Mouse (Mus musculus): Measurements from ENCODE around the gene Cpne8.
"Not testable (repeated sequence)": the region's sequence is repeated elsewhere in the genome, so short reads cannot be mapped to it uniquely, and the experiment has no call there.

Cpne8 gene

DNA sequence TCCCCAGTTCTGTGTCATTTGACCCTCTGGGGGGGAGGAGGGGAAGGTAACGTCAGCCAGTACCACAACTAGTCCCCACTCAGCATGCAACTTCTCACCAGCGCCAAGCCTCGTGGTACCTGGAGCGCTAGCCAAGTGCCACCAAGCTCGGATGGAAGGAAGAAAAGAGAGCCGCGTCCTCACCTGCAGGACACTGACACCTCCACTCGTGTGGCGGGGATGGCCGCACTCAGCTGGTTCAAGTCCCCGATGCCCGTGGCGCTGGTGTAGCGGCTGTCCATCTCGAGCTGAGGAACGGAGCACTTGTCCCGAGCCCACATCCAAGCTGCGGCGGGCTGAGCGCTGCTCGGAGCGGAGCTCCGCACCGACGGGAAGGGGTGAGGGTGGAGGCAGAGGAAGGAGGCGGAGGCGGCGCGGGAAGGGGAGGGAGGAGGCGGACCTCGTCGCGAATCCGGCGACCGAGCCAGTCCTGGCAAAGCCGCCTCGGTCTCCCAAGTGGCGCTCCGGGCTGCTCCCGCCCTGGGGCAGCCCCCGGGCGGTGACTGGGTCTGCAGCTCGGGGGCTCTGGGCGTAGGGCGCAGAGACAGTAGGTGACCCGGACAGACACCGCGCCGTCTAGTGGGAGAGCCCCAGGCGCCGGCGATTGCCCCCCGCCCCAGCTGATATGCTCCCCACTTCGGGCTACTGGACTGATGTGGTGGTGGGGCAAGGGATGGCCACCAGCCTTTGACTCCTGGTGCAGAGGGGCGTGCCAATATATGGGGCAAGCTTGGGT lies at the start of gene Cpne8:
Gene Cpne8, minus strand, starts transcription at position 448 of the 775 bp plus-strand sequence.
- DNase-seq = peak; percentile 88

DNA sequence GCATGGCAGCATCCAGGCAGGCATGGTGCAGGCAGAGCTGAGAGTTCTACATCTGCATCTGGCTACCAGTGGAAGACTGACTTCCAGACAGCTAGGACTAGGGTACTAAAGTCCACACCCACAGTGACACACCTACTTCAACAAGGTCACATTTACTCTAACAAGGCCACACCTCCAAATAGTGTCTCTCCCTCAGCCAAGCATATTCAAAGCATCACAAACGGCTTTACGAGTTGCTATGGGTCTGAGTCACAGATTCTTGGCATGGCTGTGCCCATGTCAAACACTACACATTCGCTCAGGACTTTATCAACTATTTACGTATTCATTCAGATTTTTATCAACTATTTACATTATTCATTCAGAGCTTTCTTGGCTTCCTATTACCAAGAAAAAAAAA lies 38.5 kb upstream of the Cpne8 start:
- DNase-seq = no peak

DNA sequence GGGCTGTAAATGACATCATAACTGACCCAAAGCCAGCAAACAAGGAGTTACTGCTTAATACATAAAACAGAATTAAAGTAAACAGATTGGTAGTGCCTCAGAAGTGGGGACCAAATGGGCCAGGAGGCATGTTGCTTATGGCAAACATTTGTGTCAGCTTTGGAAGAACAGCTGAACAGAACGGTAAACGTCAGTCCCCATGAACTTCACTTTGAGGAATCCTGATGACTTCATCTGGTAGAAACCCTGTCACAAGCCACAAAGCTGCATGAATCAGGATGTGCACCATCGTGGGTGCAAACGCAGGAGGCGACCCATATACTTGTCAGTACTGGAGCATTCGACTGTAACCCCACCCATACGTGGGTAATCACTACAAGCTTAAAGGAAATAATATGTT lies 30.1 kb upstream of the Cpne8 start:
- DNase-seq = no peak

DNA sequence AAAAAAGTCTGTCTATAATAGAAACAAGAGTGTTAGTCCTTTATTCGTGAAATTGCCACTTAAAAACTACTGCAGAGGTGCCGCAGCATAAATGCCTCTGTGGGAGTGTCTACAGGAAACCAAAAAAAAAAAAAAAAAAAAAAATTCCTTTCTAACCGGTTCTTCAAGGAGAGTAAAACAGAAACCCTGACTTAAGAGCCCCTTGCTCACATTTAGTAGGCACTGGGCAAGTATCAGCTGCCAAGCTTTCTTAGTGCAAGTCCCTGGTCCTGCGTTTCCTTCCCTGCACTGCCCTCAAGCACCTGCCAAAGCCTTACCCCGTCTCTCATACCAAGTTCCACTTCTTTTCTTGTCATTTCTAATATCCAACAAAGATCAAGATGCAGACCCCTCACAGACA lies 25.1 kb upstream of the Cpne8 start:
- DNase-seq = no peak

DNA sequence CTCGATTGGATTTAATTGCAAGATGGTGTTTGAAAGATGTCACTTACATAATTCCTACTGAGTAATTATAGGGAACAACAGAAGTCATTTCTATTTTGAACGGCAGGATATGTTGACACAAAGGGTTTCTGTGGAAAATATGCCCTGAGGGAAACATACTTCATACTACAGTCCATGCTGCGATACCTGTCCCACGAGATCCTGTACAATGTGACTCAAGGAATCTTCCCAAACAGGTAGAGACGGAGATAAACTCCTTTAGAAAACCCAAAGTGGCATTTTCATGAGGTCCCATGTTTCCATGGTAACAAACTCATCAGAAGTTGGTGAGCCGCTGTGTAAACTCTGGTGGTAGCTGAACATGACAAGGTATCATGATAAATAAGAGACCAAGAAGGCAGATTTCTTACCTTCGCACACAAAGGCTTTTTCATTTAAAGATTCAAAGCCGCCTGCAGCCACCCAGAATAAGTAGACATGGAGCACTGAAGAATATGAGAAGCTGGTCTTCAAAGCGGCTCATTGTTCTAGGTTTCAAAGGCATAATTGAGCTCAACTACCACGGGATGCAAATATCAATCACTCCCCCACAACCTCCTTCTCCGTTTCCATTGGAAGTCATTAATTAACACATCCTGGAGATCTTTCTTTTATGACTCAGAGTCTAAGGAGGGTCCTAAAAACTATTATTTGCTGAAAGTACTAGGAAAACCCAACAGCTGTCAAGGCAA lies 24.4 kb upstream of the Cpne8 start:
- DNase-seq = no peak

DNA sequence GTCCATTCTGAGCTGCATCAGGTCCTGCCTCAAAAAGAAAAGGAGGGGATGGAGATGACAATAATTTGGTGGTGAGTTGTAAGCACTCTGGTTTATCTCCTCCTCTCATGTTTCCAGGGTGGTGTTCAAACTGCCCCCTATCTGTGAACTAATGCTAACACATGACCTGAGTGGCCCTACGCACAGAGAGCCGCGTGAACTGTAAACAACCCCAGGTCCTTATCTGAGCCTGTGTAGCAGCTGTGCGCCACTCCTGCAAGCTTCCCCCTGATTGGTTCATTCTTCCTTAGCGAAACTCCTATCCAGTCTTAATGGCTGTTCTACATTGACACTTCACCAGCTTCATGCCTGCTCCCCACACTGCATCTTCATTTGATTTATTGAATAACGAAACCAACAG lies 7.5 kb upstream of the Cpne8 start:
- no peak for DNase-seq

DNA sequence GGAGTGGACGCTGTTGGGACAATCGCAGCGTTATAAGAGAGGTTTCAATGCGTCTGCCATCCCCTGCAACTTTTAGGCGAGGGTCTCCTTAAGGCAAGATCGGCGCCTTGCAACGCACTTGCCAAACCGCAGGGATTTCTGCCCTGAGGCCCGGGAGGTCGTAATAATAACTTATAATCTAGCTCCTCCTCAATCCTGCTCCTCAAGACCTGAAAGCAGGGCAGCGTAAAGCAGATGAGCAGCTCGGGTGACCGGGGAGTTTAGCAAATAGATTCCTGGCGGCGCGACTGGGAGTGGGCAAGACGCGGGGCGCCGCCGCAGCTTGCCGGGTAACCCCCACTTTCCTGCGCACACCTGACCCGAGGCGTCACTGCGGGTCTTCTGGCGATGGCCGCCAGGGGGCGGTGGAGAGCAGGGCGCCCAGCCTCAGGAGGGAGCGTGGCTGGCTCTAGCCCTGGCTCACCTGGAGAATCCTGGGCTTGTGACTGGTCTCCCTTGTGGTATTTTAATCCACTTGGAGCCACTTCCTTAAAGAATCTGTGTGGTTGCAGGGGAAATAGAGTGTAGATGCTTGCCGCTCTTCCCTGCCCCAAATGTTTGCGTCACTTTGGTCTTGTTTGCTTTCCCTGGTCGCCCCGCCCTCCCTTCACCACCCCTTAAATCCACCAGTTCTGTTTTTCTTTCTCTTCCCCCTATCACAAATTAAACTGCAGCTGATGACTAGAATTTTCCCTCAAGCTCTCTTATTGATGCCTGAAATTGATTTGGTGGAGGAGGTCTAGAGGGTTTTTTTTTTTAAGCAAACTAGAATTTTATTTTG lies 738 bp upstream of the Cpne8 start:
- DNase-seq = peak; percentile 83

DNA sequence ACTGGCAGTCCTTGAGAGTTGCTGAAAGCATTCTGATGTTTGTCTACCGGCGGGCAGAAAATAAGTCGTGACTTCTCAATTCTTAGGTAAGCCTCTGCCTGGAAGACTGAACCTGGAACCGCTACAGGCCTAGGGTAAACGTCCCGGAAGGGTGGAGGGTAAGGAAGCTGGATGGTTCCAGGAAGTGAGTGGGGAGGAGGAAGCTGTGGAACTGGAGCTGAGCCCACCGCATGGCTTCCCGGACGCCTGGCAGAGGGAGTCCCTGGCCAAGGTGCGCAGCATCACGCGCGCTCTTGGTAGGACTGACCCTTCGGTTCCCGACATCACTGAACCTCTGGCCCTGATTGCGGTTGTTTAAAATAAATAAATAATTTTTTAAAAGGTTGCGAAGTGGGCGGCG lies 744 bp downstream of the Cpne8 start:
- DNase-seq = peak; percentile 62

DNA sequence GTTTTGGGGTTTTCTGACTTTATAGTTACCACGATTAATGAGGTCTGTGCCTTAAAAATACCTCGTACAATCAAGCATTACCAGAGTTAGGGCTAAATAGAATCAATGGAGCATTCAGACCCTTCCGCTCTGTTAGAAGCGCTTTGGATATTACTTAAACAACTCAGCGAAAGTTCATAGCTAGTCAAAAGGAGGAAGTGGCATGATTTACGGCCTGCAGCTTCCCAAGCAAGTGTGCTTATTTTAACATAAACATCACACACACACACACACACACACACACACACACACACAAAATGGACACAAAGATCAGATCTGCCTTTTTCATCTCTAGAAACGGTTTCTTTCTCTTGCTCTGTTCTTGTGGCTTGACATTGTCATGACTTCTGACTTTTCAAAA lies 9.7 kb downstream of the Cpne8 start:
- peak; percentile 45 for DNase-seq

DNA sequence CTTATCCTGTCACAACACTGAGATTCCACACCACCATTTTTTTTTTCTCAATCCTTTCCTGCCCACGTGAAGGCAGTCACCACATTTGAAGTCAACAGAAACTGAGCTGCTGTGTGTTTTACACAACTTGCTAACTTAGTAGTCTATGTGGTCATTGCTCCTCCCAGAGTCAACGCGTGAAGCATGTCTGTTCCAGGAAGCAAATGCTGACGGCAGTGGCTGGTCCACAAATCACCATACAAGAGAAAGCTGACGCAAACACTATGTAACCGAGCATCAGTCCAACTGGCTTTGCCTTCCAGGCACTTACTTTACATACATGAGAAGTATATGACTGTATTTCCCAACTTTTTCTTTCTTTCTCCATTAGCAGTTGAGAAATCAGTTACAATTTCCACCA lies 12.3 kb downstream of the Cpne8 start:
- DNase-seq = no peak

DNA sequence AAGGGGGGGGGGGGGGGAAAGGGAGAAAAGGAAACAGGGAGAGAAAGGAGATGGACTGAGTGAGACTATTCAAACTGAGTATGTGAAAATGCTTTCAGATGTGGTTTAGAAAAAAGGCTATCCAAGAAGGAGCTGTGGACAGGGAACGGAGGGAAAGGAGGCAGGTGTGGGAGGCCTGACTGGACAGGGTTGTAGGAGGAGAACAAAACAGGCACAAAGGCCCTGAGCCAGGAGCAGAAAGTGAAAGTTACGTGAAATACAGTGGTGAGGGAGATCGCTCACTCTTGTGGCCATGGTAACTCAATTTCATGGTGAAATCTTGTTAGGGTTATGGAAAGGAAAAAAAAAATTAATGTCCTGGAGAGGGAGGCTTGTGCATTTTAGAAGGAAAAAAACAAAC lies 14.6 kb downstream of the Cpne8 start:
- DNase-seq = no peak

DNA sequence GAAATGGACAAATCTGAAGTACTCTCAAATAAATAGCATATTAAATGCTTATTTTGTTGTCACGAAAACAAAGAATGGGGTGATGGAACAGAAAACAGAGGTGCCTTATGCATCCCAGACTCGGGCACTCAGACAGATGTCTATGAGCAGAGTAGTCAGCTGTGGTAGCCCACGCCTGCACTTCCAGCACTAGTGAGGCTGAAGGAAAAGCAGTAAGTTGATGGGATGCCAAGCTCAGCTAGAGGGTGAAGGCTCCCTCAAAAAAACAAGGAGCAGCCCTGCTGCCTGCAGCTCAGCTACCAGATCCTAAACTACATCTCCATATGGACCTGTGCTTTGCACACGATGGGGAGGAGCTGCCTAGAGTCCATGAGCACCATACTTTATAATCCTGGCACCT lies 15.6 kb downstream of the Cpne8 start:
- DNase-seq = no peak

DNA sequence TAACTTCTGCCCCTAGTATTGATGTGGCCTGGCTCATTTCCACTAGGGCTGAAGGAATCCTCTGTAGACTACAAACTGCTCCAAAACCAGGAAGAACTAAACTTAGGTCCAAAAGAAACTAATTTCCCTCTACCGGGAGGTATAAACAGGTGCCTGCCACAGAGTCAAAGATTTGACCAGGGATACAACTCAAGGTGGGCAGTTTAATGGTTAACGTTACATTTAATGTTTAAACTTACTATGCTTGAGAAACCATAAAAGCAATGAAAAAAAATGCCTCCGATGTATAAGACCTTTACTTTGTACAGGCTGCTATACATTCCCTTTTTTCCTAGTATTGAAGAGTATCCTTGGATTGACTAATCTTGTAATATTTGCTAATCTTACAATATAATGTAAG lies 18.5 kb downstream of the Cpne8 start:
- DNase-seq = no peak

DNA sequence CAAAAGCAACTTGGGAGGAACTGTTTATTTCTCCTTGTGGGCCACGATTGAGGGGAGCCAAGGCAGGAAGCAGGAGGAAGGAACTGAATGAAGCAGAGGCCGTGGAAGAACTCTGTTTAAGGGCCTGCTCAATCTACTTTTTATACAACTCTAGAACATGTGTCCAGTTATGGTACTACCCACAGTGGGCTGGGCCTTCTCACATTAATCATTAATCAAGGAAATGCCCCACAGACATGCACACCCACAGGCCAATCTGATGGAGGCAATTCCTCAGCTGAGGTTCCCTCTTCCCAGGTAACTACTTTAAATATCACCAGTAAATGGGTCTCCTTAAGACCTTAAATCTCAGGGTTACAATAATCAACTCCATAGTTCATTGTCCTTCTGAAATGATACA lies 21.2 kb downstream of the Cpne8 start:
- no peak for DNase-seq

DNA sequence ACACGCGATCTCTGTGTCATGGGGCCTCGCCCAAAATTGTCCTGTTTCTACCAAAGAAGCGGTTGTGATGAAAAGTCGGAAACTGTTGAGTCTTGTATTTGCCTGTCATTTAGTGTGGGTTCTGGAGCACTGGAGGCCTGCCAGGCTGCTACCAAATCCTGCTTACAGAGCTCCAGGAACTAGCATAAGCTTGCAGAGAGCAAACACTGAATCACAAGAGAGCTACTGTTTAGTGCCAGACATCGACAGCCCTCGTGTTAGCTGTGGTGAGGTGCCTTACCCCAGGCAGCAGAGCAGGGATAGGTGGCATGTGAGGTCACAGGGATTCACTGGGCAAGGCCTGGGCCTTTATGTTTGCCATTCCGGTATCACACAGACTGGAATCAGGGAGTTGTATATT lies 22.7 kb downstream of the Cpne8 start:
- no peak for DNase-seq

DNA sequence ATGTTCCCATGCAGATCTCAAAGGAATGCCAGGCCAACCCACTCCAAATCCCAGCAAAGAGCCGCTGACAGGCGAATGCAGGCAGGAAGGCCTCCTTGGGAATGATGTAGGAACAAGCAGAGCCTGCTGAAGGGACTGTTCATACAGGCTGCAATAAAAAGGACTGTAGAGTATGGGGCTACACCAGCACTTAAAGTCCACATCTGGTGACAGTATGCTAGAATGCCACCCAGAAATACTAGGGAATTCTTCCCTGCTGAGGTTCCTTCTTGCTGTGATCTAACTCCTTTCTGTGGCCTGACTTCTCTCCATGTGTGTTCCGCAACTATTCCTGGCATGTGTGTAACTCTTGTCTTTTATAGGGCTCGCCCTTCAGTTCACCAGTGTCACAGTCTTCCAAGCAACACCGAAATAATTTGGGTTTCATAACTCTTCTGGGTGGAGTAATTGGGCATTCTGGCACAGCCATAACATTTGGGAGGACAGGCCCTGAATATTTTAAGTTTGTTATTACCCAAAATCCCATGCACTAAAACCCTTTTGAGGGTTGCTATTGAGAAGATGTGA lies 32.1 kb downstream of the Cpne8 start:
- DNase-seq = no peak

DNA sequence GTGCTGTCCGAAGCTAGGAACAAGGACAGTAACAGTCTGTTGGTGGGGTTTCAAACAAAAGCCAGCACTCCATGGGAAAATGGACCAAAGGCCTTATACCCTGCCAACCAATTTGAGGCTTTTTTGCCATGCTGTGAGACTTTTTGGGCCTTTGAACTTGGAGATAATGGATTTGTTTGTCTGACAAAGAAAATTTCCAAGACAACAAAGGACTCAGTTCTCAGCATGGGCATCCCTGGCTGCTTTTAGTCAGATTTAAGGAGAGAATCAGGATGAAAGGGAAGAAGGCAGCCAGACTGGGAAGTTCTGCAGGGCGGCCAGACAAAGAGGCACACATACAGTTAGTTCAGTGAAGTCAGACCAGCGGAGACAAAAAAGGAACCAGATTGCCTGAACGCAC lies 32.9 kb downstream of the Cpne8 start:
- DNase-seq = no peak

DNA sequence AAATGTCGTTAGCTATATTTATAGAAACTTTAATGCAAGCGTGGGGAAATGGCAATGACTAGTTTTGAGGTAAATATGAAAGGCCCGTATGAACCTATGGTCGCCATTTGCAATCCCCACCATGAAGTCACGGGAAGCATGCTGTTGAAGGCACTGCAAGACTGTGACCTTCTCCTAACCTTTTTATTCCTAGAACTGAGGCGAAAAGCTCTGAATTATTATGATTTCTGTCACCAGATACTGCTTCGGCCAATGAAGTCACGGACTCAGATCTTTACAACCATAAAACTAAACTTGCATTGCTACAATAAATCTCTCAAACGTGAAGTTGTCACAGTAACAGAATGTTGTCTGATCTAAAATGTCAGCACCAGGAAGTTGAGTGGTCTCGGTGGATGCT lies 33.4 kb downstream of the Cpne8 start:
- no peak for DNase-seq

DNA sequence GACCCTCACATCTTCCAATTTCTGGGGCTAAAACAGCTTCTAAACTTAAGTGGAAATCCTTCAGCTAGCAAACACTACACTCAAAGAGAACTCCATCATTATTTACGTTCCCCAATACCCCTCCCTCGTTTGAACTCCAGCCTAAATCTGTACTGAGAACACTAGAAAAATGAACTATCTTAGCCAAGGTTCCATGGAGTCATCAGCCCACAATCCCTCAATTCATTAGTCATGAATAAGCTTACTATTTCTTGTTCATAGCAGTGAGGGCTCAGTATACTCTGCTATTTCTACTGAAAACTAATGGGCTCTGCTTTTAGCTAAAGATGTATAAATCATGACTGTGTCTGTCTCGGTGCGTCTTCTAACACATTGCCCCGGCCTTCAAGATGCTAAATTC lies 55.0 kb downstream of the Cpne8 start:
- no peak for DNase-seq

DNA sequence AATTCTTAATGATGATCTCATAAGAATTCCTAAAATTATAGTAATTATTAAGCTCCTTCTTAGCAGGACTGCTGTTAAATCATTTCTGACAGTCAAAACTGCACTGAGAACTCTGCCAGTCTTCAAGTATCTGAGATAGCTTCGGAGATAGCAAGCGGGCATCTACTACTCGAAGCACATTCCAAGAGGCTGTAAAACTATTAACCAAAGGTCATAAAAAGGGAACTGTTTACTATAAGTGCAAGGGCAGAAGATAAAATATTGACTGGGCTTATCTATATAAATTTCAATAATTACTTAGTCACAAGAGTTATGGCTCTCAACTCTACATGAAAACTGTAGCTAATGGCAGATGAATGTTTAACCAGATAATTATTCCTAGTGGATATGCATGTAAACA lies 57.2 kb downstream of the Cpne8 start:
- no peak for DNase-seq

DNA sequence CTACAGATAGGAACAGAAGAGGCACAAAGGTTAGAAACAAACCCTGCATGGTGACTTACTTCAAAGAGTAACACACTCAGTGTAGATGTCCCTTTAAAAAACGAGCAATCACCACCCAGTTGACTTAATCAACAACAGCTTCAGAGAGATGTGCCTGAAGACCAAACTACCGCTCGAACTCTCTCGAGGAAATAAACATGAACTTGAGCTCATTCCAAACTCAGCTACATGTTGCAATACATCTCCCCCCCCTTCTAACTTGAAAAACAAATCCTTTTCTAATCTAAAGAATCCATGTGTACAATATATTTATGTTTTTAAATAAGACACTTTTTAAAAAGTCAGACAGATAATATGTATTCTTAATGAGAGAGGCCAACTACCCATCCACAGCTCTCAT lies 59.5 kb downstream of the Cpne8 start:
- DNase-seq = no peak

DNA sequence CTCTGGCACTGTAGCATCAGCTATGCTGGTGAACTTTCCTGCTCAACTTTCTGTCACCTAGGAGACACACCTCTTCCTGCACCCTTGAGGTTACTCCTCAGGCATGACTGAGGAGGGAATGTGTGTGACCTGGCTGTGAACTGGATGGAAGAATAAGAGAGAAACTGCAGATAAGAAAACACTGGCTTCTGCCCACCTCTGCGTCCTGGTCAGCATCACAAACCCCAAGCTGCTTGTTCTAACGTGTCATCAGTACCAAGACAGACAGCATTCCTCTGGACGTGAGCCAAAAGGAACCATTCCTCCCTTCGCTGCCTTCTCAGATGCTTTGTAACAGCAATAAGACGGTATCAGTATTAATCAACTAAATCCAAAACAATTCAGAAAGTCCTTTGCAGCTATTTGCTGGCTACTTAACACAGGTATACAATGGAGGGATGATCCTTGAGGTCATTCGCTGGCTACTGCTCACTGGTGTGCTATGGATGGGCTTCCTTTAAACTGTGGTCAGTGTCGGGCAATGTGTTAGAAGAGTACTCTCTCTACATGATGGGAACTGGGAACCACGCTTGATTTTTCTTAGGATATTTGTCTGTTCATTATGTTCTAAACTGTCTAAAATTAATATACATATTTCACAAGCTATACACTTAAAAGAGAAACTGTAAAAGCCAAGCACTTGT lies 63.0 kb downstream of the Cpne8 start:
- peak; percentile 38 for DNase-seq

DNA sequence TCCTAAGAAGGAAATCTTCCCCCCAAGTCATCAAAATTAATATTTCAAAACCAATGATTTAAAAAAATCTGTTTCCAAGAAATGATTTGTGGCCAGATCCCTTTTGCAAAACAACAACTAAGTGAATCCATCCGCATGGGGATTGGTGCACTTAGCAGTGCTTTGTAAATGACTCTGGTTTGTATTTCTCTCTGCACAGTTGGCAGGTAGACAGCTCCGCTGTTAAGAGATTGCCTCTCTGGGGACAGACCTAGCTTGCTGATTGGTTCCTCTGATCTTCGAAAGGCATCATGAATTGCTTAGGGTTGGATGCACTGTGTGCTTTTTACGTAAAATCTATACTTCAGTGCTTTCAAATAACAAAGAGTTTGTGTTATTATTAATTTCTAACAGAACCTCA lies 68.5 kb downstream of the Cpne8 start:
- DNase-seq = not testable (repeated sequence)

Measured in kidney, postnatal 10 days (tissue).